Mouse (Mus musculus) CH12.LX (cell line): ENCODE results near the gene Fbxl17. TPM values are rescaled to one million over a fixed set of nuclear protein-coding genes. Genes with fewer than 3 reads are reported as not detected.
A peak's percentile ranks its signal among the peaks of the same experiment; 100 is the strongest.

ENCODE experiments used
- DNase-seq: peaks from one replicate; pipeline ENCODE4 v3.0.0-alpha.2; 2013; ENCODE audit errors: extremely low read depth
- H3K27ac ChIP-seq: 2 replicates; pipeline ENCODE4 v1.5.1; 2012; ENCODE audit warnings: low read depth, mild to moderate bottlenecking, control low read depth, moderate library complexity; ENCODE audit not compliant: insufficient read depth
- H3K27me3 ChIP-seq: replicated peaks from 2 replicates; pipeline ENCODE3; 2012; ENCODE audit warnings: inconsistent platforms
- H3K36me3 ChIP-seq, 2 experiments: replicated peaks in 1 of 2; 2 replicates each; pipeline versions ENCODE3 to v1.6.1; 2012; ENCODE audit warnings: inconsistent platforms in 1 of 2, low read length in 1 of 2, mild to moderate bottlenecking in 1 of 2, mixed read lengths in 1 of 2, moderate library complexity in 1 of 2; ENCODE audit not compliant: control insufficient read depth in 1 of 2, insufficient read depth in 1 of 2
- H3K4me1 ChIP-seq, 2 experiments: 2 replicates each; pipeline ENCODE4 v1.6.1; 2012; ENCODE audit warnings: inconsistent platforms in 1 of 2, moderate library complexity in 1 of 2; ENCODE audit not compliant: insufficient read depth in 2 of 2, control insufficient read depth in 1 of 2
- H3K4me2 ChIP-seq: 2 replicates; pipeline ENCODE4 v1.6.1; 2012; ENCODE audit warnings: low read depth, mild to moderate bottlenecking, control low read depth; ENCODE audit not compliant: poor library complexity, insufficient read depth, severe bottlenecking
- H3K4me3 ChIP-seq, 3 experiments: fragments of 150-350 bp in 1 of 3; sonication (generic) in 1 of 3; replicated peaks in 1 of 3; 2 replicates each; pipeline versions ENCODE3 to v1.5.1; 2011 to 2012; ENCODE audit warnings: low read depth in 2 of 3, low read length in 2 of 3, mild to moderate bottlenecking in 2 of 3, moderate library complexity in 2 of 3, control low read depth in 1 of 3, improper control_type of control experiment in 1 of 3, inconsistent platforms in 1 of 3, mixed read lengths in 1 of 3; ENCODE audit not compliant: poor library complexity in 1 of 3
- H3K79me2 ChIP-seq: replicated peaks from 2 replicates; pipeline ENCODE4 v1.6.1; 2012; ENCODE audit warnings: mild to moderate bottlenecking, moderate library complexity; ENCODE audit not compliant: control insufficient read depth, poor library complexity, insufficient read depth, severe bottlenecking; ENCODE audit errors: extremely low read depth
- H3K9ac ChIP-seq: 2 replicates; pipeline ENCODE4 v1.6.1; 2012; ENCODE audit warnings: low read depth, mild to moderate bottlenecking, control low read depth, moderate library complexity; ENCODE audit not compliant: insufficient read depth
- H3K9me3 ChIP-seq: replicated peaks from 2 replicates; pipeline ENCODE3; 2012; ENCODE audit warnings: low read length, inconsistent platforms, mixed read lengths
- BHLHE40 ChIP-seq: IDR thresholded peaks from 2 replicates; pipeline ENCODE4 v1.6.1; 2011; ENCODE audit warnings: mild to moderate bottlenecking, low read depth, low read length, improper control_type of control experiment
- CHD1 ChIP-seq: IDR thresholded peaks from 2 replicates; pipeline ENCODE4 v1.6.1; 2012; ENCODE audit warnings: low read depth, low read length, improper control_type of control experiment, inconsistent platforms
- CHD2 ChIP-seq: IDR thresholded peaks from 2 replicates; pipeline ENCODE4 v1.6.1; 2011; ENCODE audit warnings: low read length, improper control_type of control experiment
- CTCF ChIP-seq, 2 experiments: IDR thresholded peaks in 1 of 2; conservative IDR thresholded peaks in 1 of 2; 2 replicates each; pipeline ENCODE4 v1.5.1; 2011 to 2012; ENCODE audit warnings: low read depth in 2 of 2, low read length in 2 of 2, improper control_type of control experiment in 1 of 2, inconsistent platforms in 1 of 2, mild to moderate bottlenecking in 1 of 2, moderate library complexity in 1 of 2
- E2F4 ChIP-seq: IDR thresholded peaks from 2 replicates; pipeline ENCODE4 v1.6.1; 2011; ENCODE audit warnings: low read depth, low read length, improper control_type of control experiment; ENCODE audit not compliant: insufficient replicate concordance
- ELF1 ChIP-seq: IDR thresholded peaks from 2 replicates; pipeline ENCODE4 v1.6.1; 2014; ENCODE audit warnings: low read depth, mild to moderate bottlenecking, inconsistent platforms, low read length, improper control_type of control experiment
- EP300 ChIP-seq: IDR thresholded peaks from 2 replicates; pipeline ENCODE4 v1.6.1; 2011; ENCODE audit warnings: low read length, improper control_type of control experiment
- ETS1 ChIP-seq: conservative IDR thresholded peaks from 2 replicates; pipeline ENCODE4 v1.6.1; 2012; ENCODE audit warnings: low read depth, mild to moderate bottlenecking, inconsistent platforms, low read length, improper control_type of control experiment, moderate library complexity
- GABPA ChIP-seq: IDR thresholded peaks from 2 replicates; pipeline ENCODE4 v1.6.1; 2012; ENCODE audit warnings: low read depth, low read length, improper control_type of control experiment, inconsistent platforms; ENCODE audit not compliant: insufficient replicate concordance
- HCFC1 ChIP-seq: IDR thresholded peaks from 2 replicates; pipeline ENCODE4 v1.6.1; 2012; ENCODE audit warnings: low read depth, mild to moderate bottlenecking, inconsistent platforms, low read length, improper control_type of control experiment
- IRF4 ChIP-seq: IDR thresholded peaks from 2 replicates; pipeline ENCODE4 v1.6.1; 2014; ENCODE audit warnings: low read depth, mild to moderate bottlenecking, inconsistent platforms, low read length, improper control_type of control experiment
- JUN ChIP-seq: IDR thresholded peaks from 2 replicates; pipeline ENCODE4 v1.6.1; 2011; ENCODE audit warnings: low read depth, mild to moderate bottlenecking, low read length, improper control_type of control experiment, moderate library complexity; ENCODE audit not compliant: insufficient read depth
- JUND ChIP-seq: conservative IDR thresholded peaks from 2 replicates; pipeline ENCODE4 v1.6.1; 2011; ENCODE audit warnings: low read depth, low read length, improper control_type of control experiment
- KAT2A ChIP-seq: IDR thresholded peaks from 2 replicates; pipeline ENCODE4 v1.6.1; 2012; ENCODE audit warnings: low read length, improper control_type of control experiment, inconsistent platforms; ENCODE audit not compliant: insufficient replicate concordance
- MAFK ChIP-seq: IDR thresholded peaks from 2 replicates; pipeline ENCODE4 v1.6.1; 2011; ENCODE audit warnings: low read length, improper control_type of control experiment; ENCODE audit not compliant: insufficient replicate concordance
- MAX ChIP-seq: IDR thresholded peaks from 2 replicates; pipeline ENCODE4 v1.6.1; 2011; ENCODE audit warnings: low read length, improper control_type of control experiment
- MAZ ChIP-seq: IDR thresholded peaks from 2 replicates; pipeline ENCODE4 v1.6.1; 2012; ENCODE audit warnings: low read depth, mild to moderate bottlenecking, inconsistent platforms, low read length, improper control_type of control experiment, moderate library complexity
- MEF2A ChIP-seq: IDR thresholded peaks from 2 replicates; pipeline ENCODE4 v1.6.1; 2014; ENCODE audit warnings: low read depth, mild to moderate bottlenecking, inconsistent platforms, low read length, improper control_type of control experiment, borderline replicate concordance
- MXI1 ChIP-seq: IDR thresholded peaks from 2 replicates; pipeline ENCODE4 v1.6.1; 2011; ENCODE audit warnings: mild to moderate bottlenecking, low read depth, low read length, improper control_type of control experiment
- MYC ChIP-seq: IDR thresholded peaks from 2 replicates; pipeline ENCODE4 v1.6.1; 2011; ENCODE audit warnings: low read depth, mild to moderate bottlenecking, improper control_type of control experiment, low read length
- NELFE ChIP-seq: IDR thresholded peaks from 2 replicates; pipeline ENCODE4 v1.6.1; 2011; ENCODE audit warnings: low read depth, low read length, improper control_type of control experiment
- NRF1 ChIP-seq: IDR thresholded peaks from 2 replicates; pipeline ENCODE4 v1.6.1; 2014; ENCODE audit warnings: low read depth, mild to moderate bottlenecking, inconsistent platforms, low read length, improper control_type of control experiment, moderate library complexity
- PAX5 ChIP-seq: IDR thresholded peaks from 2 replicates; pipeline ENCODE4 v1.6.1; 2012; ENCODE audit warnings: low read length, inconsistent platforms, mixed read lengths
- POLR2A ChIP-seq: IDR thresholded peaks from 2 replicates; pipeline ENCODE4 v1.6.1; 2011; ENCODE audit warnings: low read depth, mild to moderate bottlenecking, improper control_type of control experiment, low read length
- POLR2AphosphoS2 ChIP-seq: IDR thresholded peaks from 2 replicates; pipeline ENCODE4 v1.6.1; 2011; ENCODE audit warnings: low read depth, low read length, improper control_type of control experiment
- RAD21 ChIP-seq: IDR thresholded peaks from 2 replicates; pipeline ENCODE4 v1.6.1; 2011; ENCODE audit warnings: low read depth, mild to moderate bottlenecking, low read length, improper control_type of control experiment, moderate library complexity
- RCOR1 ChIP-seq: conservative IDR thresholded peaks from 2 replicates; pipeline ENCODE4 v1.6.1; 2012; ENCODE audit warnings: low read depth, mild to moderate bottlenecking, inconsistent platforms, low read length, improper control_type of control experiment
- SIN3A ChIP-seq: IDR thresholded peaks from 2 replicates; pipeline ENCODE4 v1.6.1; 2012; ENCODE audit warnings: low read length, improper control_type of control experiment, inconsistent platforms
- SMC3 ChIP-seq: IDR thresholded peaks from 2 replicates; pipeline ENCODE4 v1.6.1; 2011; ENCODE audit warnings: low read depth, low read length, improper control_type of control experiment
- TBP ChIP-seq: conservative IDR thresholded peaks from 2 replicates; pipeline ENCODE4 v1.6.1; 2011; ENCODE audit warnings: low read depth, low read length, improper control_type of control experiment
- TCF12 ChIP-seq: IDR thresholded peaks from 2 replicates; pipeline ENCODE4 v1.6.1; 2014; ENCODE audit warnings: low read depth, mild to moderate bottlenecking, inconsistent platforms, low read length, improper control_type of control experiment
- UBTF ChIP-seq: IDR thresholded peaks from 2 replicates; pipeline ENCODE4 v1.6.1; 2012; ENCODE audit warnings: low read depth, mild to moderate bottlenecking, inconsistent platforms, low read length, improper control_type of control experiment, moderate library complexity
- USF1 ChIP-seq: IDR thresholded peaks from 2 replicates; pipeline ENCODE4 v1.6.1; 2014; ENCODE audit warnings: low read depth, mild to moderate bottlenecking, inconsistent platforms, low read length, improper control_type of control experiment
- USF2 ChIP-seq: conservative IDR thresholded peaks from 2 replicates; pipeline ENCODE4 v1.6.1; 2011; ENCODE audit warnings: low read depth, low read length, improper control_type of control experiment
- ZC3H11A ChIP-seq: IDR thresholded peaks from 2 replicates; pipeline ENCODE4 v1.6.1; 2012; ENCODE audit warnings: low read depth, mild to moderate bottlenecking, inconsistent platforms, low read length, improper control_type of control experiment
- ZKSCAN1 ChIP-seq: IDR thresholded peaks from 2 replicates; pipeline ENCODE4 v1.6.1; 2012; ENCODE audit warnings: low read depth, inconsistent platforms, low read length, improper control_type of control experiment, borderline replicate concordance
- ZMIZ1 ChIP-seq: IDR thresholded peaks from 2 replicates; pipeline ENCODE4 v1.6.1; 2012; ENCODE audit warnings: low read depth, mild to moderate bottlenecking, inconsistent platforms, low read length, improper control_type of control experiment
- ZNF384 ChIP-seq: IDR thresholded peaks from 2 replicates; pipeline ENCODE4 v1.6.1; 2012; ENCODE audit warnings: low read depth, low read length, improper control_type of control experiment, inconsistent platforms
- dilution Hi-C: fragments of 300-500 bp; cut with MboI; formaldehyde crosslinking; loops from 2 replicates; pipeline ENCODE4 v1.14.3; 2020; ENCODE audit warnings: low sequenced_read_pairs; ENCODE audit not compliant: extremely low pct_unique_long_range_greater_than_20kb, extremely low pct_ligation_motif_present
- in situ Hi-C: fragments of 300-500 bp; cut with MboI; formaldehyde crosslinking; loops from 3 replicates; pipeline ENCODE4 v1.14.3; 2019; ENCODE audit warnings: low sequenced_read_pairs, low pct_ligation_motif_present, low pct_unique_long_range_greater_than_20kb, mixed read lengths
- polyA plus RNA-seq: library from polyadenylated mRNA; unstranded; fragments of >175 nt; gene quantifications from 2 replicates; pipeline ENCODE4 v1.2.1, GENCODE M21; 2012; ENCODE audit warnings: low read depth; ENCODE audit not compliant: insufficient read length
- total RNA-seq, 2 experiments: library from RNA; depleted of rRNA; stranded (reverse); fragments of 300-350 nt in 1 of 2; fragments of >200 nt in 1 of 2; gene quantifications; 2 replicates each; pipeline ENCODE4 v1.2.3; 2012 to 2014

The Fbxl17 gene
- total and polyA plus RNA-seq, 3 experiments = 4.0 to 6.9 (median 4.3) TPM

DNA sequence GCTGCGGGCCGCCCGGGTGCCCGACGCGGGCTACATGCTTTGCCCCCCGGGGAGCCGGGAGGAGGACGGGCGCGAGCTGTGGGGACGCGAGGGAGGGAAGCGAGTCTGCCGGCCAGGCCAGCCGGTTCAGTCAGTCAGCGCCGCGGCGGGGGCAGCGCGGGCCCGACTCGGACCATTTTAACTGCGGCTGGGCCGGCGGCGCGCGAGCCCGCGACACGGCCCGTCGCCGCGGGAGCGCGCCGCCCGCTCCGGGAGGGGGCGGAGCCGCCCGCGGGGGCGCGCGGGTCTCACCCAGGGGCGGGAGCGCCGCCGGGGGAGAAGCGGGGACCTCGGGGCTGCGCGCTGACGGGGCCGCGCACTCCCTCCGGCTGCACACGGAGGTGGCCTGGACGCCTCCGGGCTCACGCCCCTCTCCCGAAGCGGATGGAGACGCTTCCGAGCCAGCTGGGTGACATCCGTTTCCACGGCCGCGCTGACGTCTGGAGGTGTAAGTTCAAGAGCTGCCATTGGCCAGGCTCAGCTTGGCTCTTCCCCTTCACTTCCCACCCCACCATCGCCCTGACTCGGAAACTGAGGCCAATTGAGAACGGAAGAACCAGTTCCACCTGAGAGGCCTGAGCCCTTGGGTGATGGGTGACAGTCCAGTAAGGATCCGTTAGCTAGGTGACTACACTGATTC, 478 bp upstream of the Fbxl17 start:
- dilution Hi-C loops = no loop called here
- TF ChIP-seq HCFC1 (peak; percentile 72), POLR2A (peak; percentile 70), ZKSCAN1 (no peak), MXI1 (no peak), ZMIZ1 (no peak), MAX (0 out of 2 replicates have a peak, but pooled peaks have one; percentile 36), KAT2A (peak; percentile 42; the same call in 1 of the 2 replicates), RAD21 (no peak), CHD1 (no peak), USF2 (no peak), MAZ (peak; percentile 40; the same call in 1 of the 2 replicates), MEF2A (peak; percentile 29; the same call in 1 of the 2 replicates), TCF12 (peak; percentile 53), IRF4 (peak; percentile 41; the same call in 1 of the 2 replicates), POLR2AphosphoS2 (0 out of 2 replicates have a peak, but pooled peaks have one; percentile 57), TBP (0 out of 2 replicates have a peak, but pooled peaks have one; percentile 64), RCOR1 (no peak), SIN3A (peak; percentile 78; the same call in 1 of the 2 replicates), ETS1 (no peak; the same call in 1 of the 2 replicates), ZC3H11A (no peak), USF1 (no peak), CHD2 (0 out of 2 replicates have a peak, but pooled peaks have one; percentile 49), JUND (no peak), ELF1 (peak; percentile 83), MYC (0 out of 2 replicates have a peak, but pooled peaks have one; percentile 47), JUN (no peak), ZNF384 (no peak), NRF1 (peak; percentile 69), GABPA (no peak), NELFE (no peak; the same call in 1 of the 2 replicates), EP300 (no peak), PAX5 (no peak), UBTF (no peak; the same call in 1 of the 2 replicates), BHLHE40 (0 out of 2 replicates have a peak, but pooled peaks have one; percentile 27), SMC3 (no peak), MAFK (no peak), E2F4 (no peak), CTCF (conservative IDR thresholded peaks at IDR 0.05 in 1 of 2, IDR thresholded peaks at IDR 0.05 in 1 of 2; ENCODE audit: low read depth in 2 of 2, low read length in 2 of 2) (no peak)
- in situ Hi-C loops = no loop called here
- peak overlapping the region; percentile 71 for H3K27ac ChIP-seq
- H3K9me3 ChIP-seq = no peaks in the 10 kb centered on the region
- H3K4me3 ChIP-seq = peak overlapping the region; percentile 71 to 91 (median 76)
- DNase-seq = peak; percentile 91
- peak overlapping the region; percentile 92 for H3K9ac ChIP-seq
- H3K36me3 ChIP-seq = peaks cover 0 to 10% of the 10 kb centered on the region in 2 experiments
- H3K27me3 ChIP-seq = no peaks in the 10 kb centered on the region
- peaks cover 16% of the 10 kb centered on the region; the same call in 1 of the 2 replicates for H3K79me2 ChIP-seq
- peak overlapping the region; percentile 74 for H3K4me2 ChIP-seq
- H3K4me1 ChIP-seq = peaks cover 5 to 24% of the 10 kb centered on the region in 2 experiments
